Mouse (Mus musculus) testis, adult 2 months (tissue): Measurements from ENCODE around the gene Mmp8.

ENCODE experiments used
- CTCF ChIP-seq: fragments of 200-500 bp; IDR thresholded peaks from 2 replicates; pipeline ENCODE4 v1.5.1; 2012; ENCODE audit warnings: low read depth, mild to moderate bottlenecking, inconsistent platforms, low read length, moderate library complexity; ENCODE audit not compliant: control insufficient read depth, insufficient read depth, insufficient replicate concordance
- POLR2A ChIP-seq: fragments of 200-500 bp; IDR thresholded peaks from 2 replicates; pipeline ENCODE4 v1.6.1; 2012; ENCODE audit warnings: low read depth, mild to moderate bottlenecking, inconsistent platforms, low read length, moderate library complexity; ENCODE audit not compliant: control insufficient read depth

DNA sequence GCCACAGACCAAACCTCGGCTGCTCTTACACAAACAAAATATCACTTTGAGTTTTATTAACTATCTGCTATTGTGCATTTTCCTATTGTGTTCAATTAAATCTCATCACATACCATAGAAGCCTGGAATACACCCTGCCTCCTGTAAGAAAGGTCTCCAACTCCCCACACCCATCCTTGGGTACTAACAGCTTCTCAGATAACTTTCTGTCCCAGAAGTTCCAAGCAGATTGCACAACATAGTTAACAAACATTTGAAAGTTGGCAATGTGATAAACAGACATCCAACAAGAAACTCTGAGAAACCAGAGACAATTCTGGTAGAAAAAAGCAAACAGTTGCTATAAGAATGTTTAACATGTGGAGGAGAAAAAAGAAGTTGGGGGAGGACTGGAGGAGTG, 12.2 kb downstream of the Mmp8 start:
- TF ChIP-seq CTCF, result no peak
- TF ChIP-seq POLR2A, result no peak
